Mouse (Mus musculus): ENCODE measurements at regions not wholly inside any gene's neighbourhood (a gene's known extent, or its start where the extent isn't known, plus 50 kb on each side); places are given as distances from the start of the nearest gene placed in this dataset.

- TF ChIP-seq POLR2A (IDR thresholded peaks at IDR 0.05; ENCODE audit: insufficient read depth, low read depth, low read length) (no peak), CTCF (IDR thresholded peaks at IDR 0.05) (no peak)
Measured at GRCm38 (mm10) chr7:136357011-136357410, 537.4 kb upstream of the Mgmt start.
